Mouse (Mus musculus) megakaryocyte, adult 5-6 weeks (primary cell): ENCODE measurements around the gene Phf21b. TPM values are rescaled to one million over a fixed set of nuclear protein-coding genes. Genes with fewer than 3 reads are reported as not detected.

Experiments used
- total RNA-seq, 2 experiments: library from RNA; stranded (forward) in 1 of 2; stranded (reverse) in 1 of 2; fragments of 153-499, 151-499 nt in 1 of 2; fragments of 221-1000, 200-1000 nt in 1 of 2; gene quantifications; 2 replicates each; pipeline versions ENCODE4 v1.2.3 to v1.2.4; 2015 to 2017

Phf21b gene
- total RNA-seq, 2 experiments from 2014 or later = 0.09 to 0.22 TPM

Other genes with a start within 250 kb of the Phf21b start
- gene Prr5, start 186.4 kb downstream of the Phf21b start, total RNA-seq (2015) = 5.6 and 6.4 TPM in 2 replicates
- 4.4 and 5.4 TPM in 2 replicates for gene Prr5, start 186.4 kb downstream of the Phf21b start, total RNA-seq (2017)
- not detected in 2 replicates for gene Arhgap8, start 136.0 kb downstream of the Phf21b start, total RNA-seq (2015)
- not detected in 2 replicates for gene Arhgap8, start 136.0 kb downstream of the Phf21b start, total RNA-seq (2017)
- 0.02 and 0.36 TPM in 2 replicates for gene Gm29666, start 64.0 kb upstream of the Phf21b start, total RNA-seq (2015)
- gene Gm29666, start 64.0 kb upstream of the Phf21b start, total RNA-seq (2017) = 0.08 and 0.29 TPM in 2 replicates
- 29.8 and 32.3 TPM in 2 replicates for gene Nup50, start 67.4 kb upstream of the Phf21b start, total RNA-seq (2015)
- gene Nup50, start 67.4 kb upstream of the Phf21b start, total RNA-seq (2017) = 74.2 and 78.5 TPM in 2 replicates
- 48.7 and 48.8 TPM in 2 replicates for gene 5031439G07Rik, start 132.5 kb upstream of the Phf21b start, total RNA-seq (2015)
- 65.3 and 73.5 TPM in 2 replicates for gene 5031439G07Rik, start 132.5 kb upstream of the Phf21b start, total RNA-seq (2017)
- not detected in 2 replicates for gene Upk3a, start 161.1 kb upstream of the Phf21b start, total RNA-seq (2015)
- gene Upk3a, start 161.1 kb upstream of the Phf21b start, total RNA-seq (2017) = not detected in 2 replicates
- 8.4 and 9.9 TPM in 2 replicates for gene Fam118a, start 172.9 kb upstream of the Phf21b start, total RNA-seq (2015)
- gene Fam118a, start 172.9 kb upstream of the Phf21b start, total RNA-seq (2017) = 7.5 and 8.8 TPM in 2 replicates